24 mouse cellular contexts compared by ENCODE assay signal in genomic region chr11:51448256-51448655, GRCm38 (mm10).
A peak's percentile ranks its signal among the peaks of the same experiment; 100 is the strongest.
DNase-seq lines count a peak whose midpoint lies in the region; ATAC-seq and TF ChIP-seq lines count a peak whose summit lies in the region.
"Had no signal": no experiment of that assay in that cellular context is flagged by ENCODE, and none has a peak within 500 bp of the region (broad histone marks: within the 10 kb centered on the region; RNA-seq: fewer than 3 reads in every experiment).

No protein-coding gene starts in this region.

- ATAC-seq in hindbrain, embryonic 16.5 days: no peak
- ATAC-seq in liver, embryonic 11.5 days (replicated peaks; ENCODE audit: low FRiP score): no peak
- ATAC-seq: forebrain, embryonic 13.5 days; forebrain, embryonic 16.5 days; Patski had no signal

- H3K36me3 ChIP-seq in hindbrain, embryonic 10.5 days: no peaks in the 10 kb centered on the region
- H3K36me3 ChIP-seq in hindbrain, embryonic 16.5 days (ENCODE audit: control insufficient read depth, insufficient read depth, low read length): no peaks in the 10 kb centered on the region
- no peaks in the 10 kb centered on the region for H3K36me3 ChIP-seq in liver, adult 2 months (ENCODE audit: control insufficient read depth, insufficient read depth, low read length)
- H3K36me3 ChIP-seq in liver, embryonic 11.5 days (ENCODE audit: control insufficient read depth, insufficient read depth, low read length): no peaks in the 10 kb centered on the region
- H3K36me3 ChIP-seq: embryonic facial prominence, embryonic 13.5 days; forebrain, embryonic 10.5 days had no signal

- no peak overlapping the region for H3K4me3 ChIP-seq in hindbrain, embryonic 10.5 days
- no peak overlapping the region for H3K4me3 ChIP-seq in hindbrain, embryonic 16.5 days (ENCODE audit: low read length)
- H3K4me3 ChIP-seq in liver, adult 2 months (ENCODE audit: insufficient read depth, low read depth, low read length): no peak overlapping the region
- H3K4me3 ChIP-seq in liver, embryonic 11.5 days (ENCODE audit: low read depth, low read length): no peak overlapping the region
- H3K4me3 ChIP-seq: embryonic facial prominence, embryonic 13.5 days; erythroblast, embryonic 14.5 days; forebrain, embryonic 10.5 days; forebrain, embryonic 13.5 days had no signal

- no peak for TF ChIP-seq POLR2A in liver, adult 2 months (IDR thresholded peaks at IDR 0.05; ENCODE audit: extremely low read depth, insufficient read depth, low read length)

- H3K27ac ChIP-seq in hindbrain, embryonic 10.5 days: peak overlapping the region; percentile 64
- H3K27ac ChIP-seq in hindbrain, embryonic 16.5 days (ENCODE audit: low read depth, low read length): no peak overlapping the region
- no peak overlapping the region for H3K27ac ChIP-seq in liver, adult 2 months (replicated peaks; ENCODE audit: insufficient read depth, low read depth, low read length)
- no peak overlapping the region for H3K27ac ChIP-seq in liver, embryonic 11.5 days (ENCODE audit: low read depth, low read length)
- H3K27ac ChIP-seq: embryonic facial prominence, embryonic 13.5 days; forebrain, embryonic 10.5 days; forebrain, embryonic 13.5 days; hindbrain, embryonic 14.5 days had no signal

- DNase-seq in hindbrain, embryonic 10.5 days (ENCODE audit: low spot score): no peak
- peak; percentile 1 for DNase-seq in liver, adult 2 months (ENCODE audit: extremely low read depth, low read depth, low spot score)
- DNase-seq in liver, embryonic 11.5 days (ENCODE audit: low spot score): no peak
- peak; percentile 68 for DNase-seq in fat pad, adult 2 months (ENCODE audit: extremely low read depth, low read depth, low spot score)
- DNase-seq in cerebellum, adult 9-10 months: no peak
- DNase-seq in right cerebral cortex, postnatal 14 days: no peak
- DNase-seq: adrenal gland, postnatal 10 days; adrenal gland, postnatal 36 days; cerebellum, adult 18-20 months; cerebellum, adult 9-11 months; cerebellum, postnatal 25 days; gastrocnemius, postnatal 10 days; gastrocnemius, postnatal 36 days; heart, adult 11 months; heart, postnatal 36 days had no signal

- no peaks in the 10 kb centered on the region for H3K79me2 ChIP-seq in liver, adult 2 months (ENCODE audit: control insufficient read depth, insufficient read depth, low read length)

- WGBS in hindbrain, embryonic 10.5 days: 61% methylated on average over 4 of the region's 4 CpGs
- WGBS in hindbrain, embryonic 16.5 days: 60% methylated on average over 4 of the region's 4 CpGs
- 71% methylated on average over 4 of the region's 4 CpGs for WGBS in liver, adult 2 months
- 80% methylated on average over 4 of the region's 4 CpGs for WGBS in liver, embryonic 11.5 days

- H3K9ac ChIP-seq in hindbrain, embryonic 16.5 days (ENCODE audit: low read depth, low read length): no peak overlapping the region
- H3K9ac ChIP-seq in liver, adult 2 months (ENCODE audit: low read depth, low read length): no peak overlapping the region
- H3K9ac ChIP-seq in liver, embryonic 11.5 days (ENCODE audit: low read depth, low read length): no peak overlapping the region
- H3K9ac ChIP-seq: embryonic facial prominence, embryonic 13.5 days; forebrain, embryonic 13.5 days; hindbrain, embryonic 14.5 days had no signal

- no peaks in the 10 kb centered on the region for H3K27me3 ChIP-seq in hindbrain, embryonic 10.5 days (ENCODE audit: insufficient read depth, poor library complexity, severe bottlenecking)
- H3K27me3 ChIP-seq in hindbrain, embryonic 16.5 days (replicated peaks; ENCODE audit: control insufficient read depth, insufficient read depth, low read length): no peaks in the 10 kb centered on the region
- no peaks in the 10 kb centered on the region for H3K27me3 ChIP-seq in liver, adult 2 months (ENCODE audit: control insufficient read depth, insufficient read depth, low read length)
- no peaks in the 10 kb centered on the region for H3K27me3 ChIP-seq in liver, embryonic 11.5 days (replicated peaks; ENCODE audit: control insufficient read depth, insufficient read depth, low read length)
- H3K27me3 ChIP-seq: embryonic facial prominence, embryonic 13.5 days; forebrain, embryonic 13.5 days; Patski had no signal

- H3K9me3 ChIP-seq in hindbrain, embryonic 10.5 days: no peaks in the 10 kb centered on the region
- H3K9me3 ChIP-seq in hindbrain, embryonic 16.5 days (ENCODE audit: control insufficient read depth, low read length): no peaks in the 10 kb centered on the region
- H3K9me3 ChIP-seq in liver, embryonic 11.5 days (ENCODE audit: control insufficient read depth, low read length): no peaks in the 10 kb centered on the region
- H3K9me3 ChIP-seq: embryonic facial prominence, embryonic 13.5 days; forebrain, embryonic 10.5 days; forebrain, embryonic 13.5 days had no signal

- no peak overlapping the region for H3K4me2 ChIP-seq in hindbrain, embryonic 16.5 days (ENCODE audit: low read length)
- no peak overlapping the region for H3K4me2 ChIP-seq in liver, embryonic 11.5 days
- H3K4me2 ChIP-seq: embryonic facial prominence, embryonic 13.5 days; forebrain, embryonic 13.5 days; heart, embryonic 11.5 days; hindbrain, embryonic 14.5 days had no signal

- H3K4me1 ChIP-seq in hindbrain, embryonic 10.5 days (replicated peaks): peaks cover 39% of the 10 kb centered on the region
- 0 out of 2 replicates have a peak, but pooled peaks cover 2% of the 10 kb centered on the region for H3K4me1 ChIP-seq in hindbrain, embryonic 16.5 days (ENCODE audit: control insufficient read depth, insufficient read depth, low read depth, low read length)
- H3K4me1 ChIP-seq in liver, adult 2 months (ENCODE audit: control insufficient read depth, insufficient read depth, low read length): no peaks in the 10 kb centered on the region
- H3K4me1 ChIP-seq in liver, embryonic 11.5 days (replicated peaks; ENCODE audit: control insufficient read depth, insufficient read depth, low read length): peaks cover 14% of the 10 kb centered on the region

- TF ChIP-seq CTCF in liver, adult 2 months (IDR thresholded peaks at IDR 0.05; ENCODE audit: low read depth, low read length): no peak

Comparison
In these comparisons a context has a peak if more than half of its experiments do, and no peak if none do; other contexts are left out.
1. DNase-seq: peak in liver, adult 2 months (single experiment) and fat pad, adult 2 months (single experiment); none in hindbrain, embryonic 10.5 days (single experiment), liver, embryonic 11.5 days (single experiment), cerebellum, adult 9-10 months (single experiment) and right cerebral cortex, postnatal 14 days (single experiment).